Mouse (Mus musculus): ENCODE data around the gene Trim61. TPM values are rescaled to one million over a fixed set of nuclear protein-coding genes. Genes with fewer than 3 reads are reported as not detected.
"Not testable (repeated sequence)": the region's sequence is repeated elsewhere in the genome, so short reads cannot be mapped to it uniquely, and the experiment has no call there.

The Trim61 gene
- total RNA-seq, 1 experiment, result 0.09 TPM

DNA sequence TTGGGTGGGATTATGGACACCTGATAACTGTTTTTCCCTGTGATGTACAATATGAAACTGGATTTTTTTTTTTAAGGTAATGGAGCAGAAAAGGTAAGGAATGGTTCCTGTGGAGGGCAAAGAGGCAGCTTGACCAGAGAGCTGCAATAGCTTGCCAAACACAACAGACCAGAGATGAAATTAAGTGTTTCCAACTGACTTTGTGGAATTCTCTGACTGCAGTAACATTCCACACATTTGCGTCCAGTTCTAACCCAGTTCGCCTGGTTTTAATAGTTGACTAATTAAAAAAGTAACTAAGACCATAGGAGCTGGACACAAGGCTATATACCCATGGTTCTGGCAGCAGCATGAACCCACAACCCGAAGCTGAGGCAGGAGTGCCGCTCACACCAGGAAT lies 11.5 kb upstream of the Trim61 start:
- Histone ChIP-seq H3K36me3 (ENCODE audit: control insufficient read depth, insufficient read depth, low read length, poor library complexity, severe bottlenecking) (peaks cover 3% of the 10 kb centered on the region; the same call in 1 of the 2 replicates), H3K4me1 (ENCODE audit: control insufficient read depth in 2 of 2, insufficient read depth in 2 of 2, low read length in 2 of 2, poor library complexity in 1 of 2) (peaks cover 8 to 12% of the 10 kb centered on the region in 2 experiments), H3K4me3 (ENCODE audit: insufficient read depth in 1 of 2, low read depth in 1 of 2, low read length in 2 of 2, poor library complexity in 1 of 2, severe bottlenecking in 1 of 2) (no peak overlapping the region), H3K9me3 (ENCODE audit: control insufficient read depth, insufficient read depth, low read depth, low read length) (no peaks in the 10 kb centered on the region), H3K9ac (ENCODE audit: insufficient read depth, low read depth, low read length, poor library complexity, severe bottlenecking) (no peak overlapping the region), H3K27ac (ENCODE audit: insufficient read depth, low read depth, low read length, poor library complexity, severe bottlenecking) (no peak overlapping the region)
- in situ Hi-C loops (cut with MboI; ENCODE audit: low sequenced_read_pairs in 2 of 2, unreplicated experiment in 2 of 2), result loop anchor here in 1 of 2 experiments (10.0 kb wide), 1 partner anchor 55 kb away; no protein-coding TSS in a partner anchor
- DNase-seq (ENCODE audit: low read depth, low spot score), result no peak
- TF ChIP-seq MAFK (IDR thresholded peaks at IDR 0.05; ENCODE audit: insufficient read depth, low read depth, low read length) (no peak), HCFC1 (IDR thresholded peaks at IDR 0.05; ENCODE audit: borderline replicate concordance, insufficient read depth, low read length) (no peak), ZC3H11A (IDR thresholded peaks at IDR 0.05; ENCODE audit: borderline replicate concordance, low read depth, low read length) (no peak), CHD2 (IDR thresholded peaks at IDR 0.05; ENCODE audit: low read depth, low read length) (no peak), ZNF384 (IDR thresholded peaks at IDR 0.05; ENCODE audit: low read depth, low read length) (no peak)

DNA sequence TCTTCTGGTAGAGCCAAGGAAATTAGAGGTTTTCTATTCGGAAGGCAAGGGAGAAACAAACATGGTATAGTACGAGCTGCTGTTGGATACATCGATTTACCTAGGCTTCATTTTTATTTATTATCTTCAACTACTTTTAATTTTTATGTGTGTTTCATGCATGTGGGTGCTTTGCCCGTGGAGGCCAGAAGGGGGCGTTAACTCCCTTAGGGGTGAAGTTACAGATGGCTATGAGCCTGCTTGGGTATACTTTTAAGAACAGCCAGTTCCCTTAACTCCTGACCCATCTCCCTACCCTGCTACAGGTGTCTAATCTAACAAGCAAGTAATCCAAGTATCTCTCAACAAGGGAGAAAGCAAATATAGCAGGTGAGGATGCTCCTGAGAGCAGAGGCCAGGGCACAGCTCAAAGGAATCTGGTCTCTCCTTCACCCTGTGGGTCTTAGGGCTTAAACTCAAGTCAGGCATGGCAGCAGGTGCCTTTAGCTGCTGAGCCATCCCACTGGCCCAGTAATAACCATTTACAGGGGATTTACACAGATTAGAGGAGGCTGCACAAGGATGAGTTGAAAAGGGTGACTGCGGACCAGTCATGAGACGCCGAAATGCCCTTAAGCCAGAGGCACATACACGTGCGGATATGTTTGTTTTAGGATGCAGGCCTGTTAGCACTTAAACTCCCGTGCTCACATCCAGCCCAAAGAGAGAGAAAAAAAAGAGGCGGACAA lies 10.8 kb upstream of the Trim61 start:
- peaks cover 6 to 8% of the 10 kb centered on the region in 2 experiments; a peak in 3 of 4 replicates for H3K4me1 ChIP-seq (ENCODE audit: control insufficient read depth in 2 of 2, insufficient read depth in 2 of 2, low read length in 2 of 2, poor library complexity in 1 of 2)
- H3K9me3 ChIP-seq (ENCODE audit: control insufficient read depth, insufficient read depth, low read depth, low read length), result no peaks in the 10 kb centered on the region
- H3K9ac ChIP-seq (ENCODE audit: insufficient read depth, low read depth, low read length, poor library complexity, severe bottlenecking), result no peak overlapping the region
- in situ Hi-C loops (cut with MboI; ENCODE audit: low sequenced_read_pairs in 2 of 2, unreplicated experiment in 2 of 2), result loop anchor here in 1 of 2 experiments (10.0 kb wide), 1 partner anchor 56 kb away; no protein-coding TSS in a partner anchor
- DNase-seq (ENCODE audit: low read depth, low spot score), result no peak
- no peak overlapping the region for H3K27ac ChIP-seq (ENCODE audit: insufficient read depth, low read depth, low read length, poor library complexity, severe bottlenecking)
- peaks cover 3% of the 10 kb centered on the region; the same call in 1 of the 2 replicates for H3K36me3 ChIP-seq (ENCODE audit: control insufficient read depth, insufficient read depth, low read length, poor library complexity, severe bottlenecking)
- TF ChIP-seq CHD2 (IDR thresholded peaks at IDR 0.05; ENCODE audit: low read depth, low read length) (no peak), HCFC1 (IDR thresholded peaks at IDR 0.05; ENCODE audit: borderline replicate concordance, insufficient read depth, low read length) (no peak), ZC3H11A (IDR thresholded peaks at IDR 0.05; ENCODE audit: borderline replicate concordance, low read depth, low read length) (peak; percentile 72), ZNF384 (IDR thresholded peaks at IDR 0.05; ENCODE audit: low read depth, low read length) (no peak), MAFK (IDR thresholded peaks at IDR 0.05; ENCODE audit: insufficient read depth, low read depth, low read length) (no peak)
- H3K4me3 ChIP-seq (ENCODE audit: insufficient read depth in 1 of 2, low read depth in 1 of 2, low read length in 2 of 2, poor library complexity in 1 of 2, severe bottlenecking in 1 of 2), result 0 out of 4 replicates have a peak overlapping the region, but pooled peaks of 1 of the 2 experiments have one; percentile 11

DNA sequence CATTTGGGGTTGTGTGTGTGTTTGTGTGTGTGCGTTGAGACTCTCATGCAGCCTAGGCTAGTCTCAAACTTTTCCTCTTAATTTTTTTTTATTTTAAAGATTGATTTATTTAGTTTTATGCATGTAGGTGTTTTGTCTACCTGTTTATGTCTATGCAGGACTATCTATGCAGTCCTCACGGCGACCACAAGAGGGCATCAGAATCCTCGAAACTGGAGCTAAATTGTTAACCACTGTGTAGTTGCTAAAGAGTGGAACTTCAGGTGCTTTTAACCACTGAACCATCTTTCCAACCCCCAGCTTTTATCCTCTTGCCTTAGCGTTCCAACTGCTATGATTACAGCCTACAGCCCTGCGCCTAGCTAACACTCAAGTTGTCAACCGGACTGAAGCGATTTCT lies 4.2 kb upstream of the Trim61 start:
- Histone ChIP-seq H3K9me3 (ENCODE audit: control insufficient read depth, insufficient read depth, low read depth, low read length) (no peaks in the 10 kb centered on the region), H3K27ac (ENCODE audit: insufficient read depth, low read depth, low read length, poor library complexity, severe bottlenecking) (no peak overlapping the region), H3K36me3 (ENCODE audit: control insufficient read depth, insufficient read depth, low read length, poor library complexity, severe bottlenecking) (no peaks in the 10 kb centered on the region), H3K4me3 (ENCODE audit: insufficient read depth in 1 of 2, low read depth in 1 of 2, low read length in 2 of 2, poor library complexity in 1 of 2, severe bottlenecking in 1 of 2) (no peak overlapping the region), H3K4me1 (ENCODE audit: control insufficient read depth in 2 of 2, insufficient read depth in 2 of 2, low read length in 2 of 2, poor library complexity in 1 of 2) (no peaks in the 10 kb centered on the region), H3K9ac (ENCODE audit: insufficient read depth, low read depth, low read length, poor library complexity, severe bottlenecking) (no peak overlapping the region)
- peak; percentile 99 for TF ChIP-seq ZC3H11A (IDR thresholded peaks at IDR 0.05; ENCODE audit: borderline replicate concordance, low read depth, low read length)
- no peak for TF ChIP-seq HCFC1 (IDR thresholded peaks at IDR 0.05; ENCODE audit: borderline replicate concordance, insufficient read depth, low read length)
- TF ChIP-seq CHD2 (IDR thresholded peaks at IDR 0.05; ENCODE audit: low read depth, low read length), result no peak
- no peak for TF ChIP-seq MAFK (IDR thresholded peaks at IDR 0.05; ENCODE audit: insufficient read depth, low read depth, low read length)
- TF ChIP-seq ZNF384 (IDR thresholded peaks at IDR 0.05; ENCODE audit: low read depth, low read length), result no peak
- DNase-seq (ENCODE audit: low read depth, low spot score), result no peak
- in situ Hi-C loops (cut with MboI; ENCODE audit: low sequenced_read_pairs in 2 of 2, unreplicated experiment in 2 of 2), result loop anchor here (5.0 to 10.0 kb wide), 2 partner anchors 60 to 62 kb away; no protein-coding TSS in a partner anchor

DNA sequence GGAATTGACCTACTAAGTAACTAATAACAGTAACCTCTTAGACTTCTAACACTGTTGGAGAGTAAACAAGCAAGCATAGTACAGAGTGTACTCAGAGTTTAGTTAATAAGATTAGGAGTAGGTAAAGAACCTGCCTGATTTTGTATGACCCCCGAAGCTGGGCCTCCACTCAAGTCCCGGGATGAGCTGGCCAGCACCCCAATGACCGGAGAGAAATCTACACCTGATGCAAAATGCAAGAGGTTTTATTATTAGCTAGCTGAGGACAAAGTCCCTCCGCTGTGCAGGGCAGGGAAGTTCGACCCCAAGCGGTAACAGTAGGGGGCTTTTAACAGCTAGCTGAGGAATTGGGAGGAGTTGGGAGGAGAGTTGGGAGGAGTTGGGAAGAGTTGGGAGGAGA lies 10.7 kb downstream of the Trim61 start:
- H3K9me3 ChIP-seq (ENCODE audit: control insufficient read depth, insufficient read depth, low read depth, low read length); DNase-seq (ENCODE audit: low read depth, low spot score); H3K4me1 ChIP-seq (ENCODE audit: control insufficient read depth in 2 of 2, insufficient read depth in 2 of 2, low read length in 2 of 2, poor library complexity in 1 of 2); H3K9ac ChIP-seq (ENCODE audit: insufficient read depth, low read depth, low read length, poor library complexity, severe bottlenecking); H3K4me3 ChIP-seq (ENCODE audit: insufficient read depth in 1 of 2, low read depth in 1 of 2, low read length in 2 of 2, poor library complexity in 1 of 2, severe bottlenecking in 1 of 2); H3K27ac ChIP-seq (ENCODE audit: insufficient read depth, low read depth, low read length, poor library complexity, severe bottlenecking); H3K36me3 ChIP-seq (ENCODE audit: control insufficient read depth, insufficient read depth, low read length, poor library complexity, severe bottlenecking); in situ Hi-C loops (cut with MboI; ENCODE audit: low sequenced_read_pairs in 2 of 2, unreplicated experiment in 2 of 2): not testable (repeated sequence)

Measured in ES-E14 (cell line).